Mouse (Mus musculus): ENCODE measurements around the gene 0610012G03Rik.
A peak's percentile ranks its signal among the peaks of the same experiment; 100 is the strongest.

The 0610012G03Rik gene

DNA sequence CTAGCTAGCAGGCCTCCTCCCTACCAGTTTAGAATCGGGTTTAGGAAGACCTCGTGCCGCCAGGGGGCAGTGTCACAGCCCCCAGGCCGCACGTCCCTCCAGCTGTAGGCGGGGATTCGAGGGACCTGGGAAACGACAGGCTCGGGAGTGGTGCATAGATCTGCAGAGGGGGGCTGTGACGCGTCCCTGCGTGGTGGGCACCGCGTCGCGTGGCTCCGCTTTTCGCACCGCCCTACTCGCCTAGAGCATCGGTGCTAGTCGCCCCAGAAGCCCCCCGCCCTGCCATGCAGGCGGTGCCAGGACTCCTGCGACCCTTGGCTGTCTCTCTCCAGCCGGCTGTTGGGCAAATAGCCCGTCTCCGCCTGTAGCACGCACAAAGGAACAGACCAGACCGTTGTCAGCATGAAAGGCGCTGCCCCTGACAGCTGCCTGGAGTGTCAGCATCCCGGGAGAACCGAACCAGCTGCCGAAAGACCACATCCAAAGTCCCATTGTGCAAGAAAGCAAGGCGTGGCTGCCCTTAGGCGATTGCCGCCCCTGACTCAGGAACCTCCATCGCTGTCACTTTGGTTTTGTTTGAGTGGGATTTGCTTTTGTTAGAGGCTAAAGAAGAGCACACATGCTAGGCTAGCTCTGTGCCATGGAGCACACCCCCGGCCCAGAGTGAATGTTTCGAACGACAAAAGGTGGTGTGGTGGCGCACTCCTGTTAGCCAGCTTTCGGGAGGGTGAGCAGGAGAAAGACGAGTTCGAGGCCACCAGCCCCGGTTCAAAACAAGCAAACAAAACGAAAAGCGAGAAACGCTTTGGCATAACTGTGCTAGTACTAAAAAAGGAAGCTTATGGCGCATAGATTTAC, 15.2 kb downstream of the 0610012G03Rik start:
- peak; percentile 76 for DNase-seq (ENCODE audit: low spot score)

DNA sequence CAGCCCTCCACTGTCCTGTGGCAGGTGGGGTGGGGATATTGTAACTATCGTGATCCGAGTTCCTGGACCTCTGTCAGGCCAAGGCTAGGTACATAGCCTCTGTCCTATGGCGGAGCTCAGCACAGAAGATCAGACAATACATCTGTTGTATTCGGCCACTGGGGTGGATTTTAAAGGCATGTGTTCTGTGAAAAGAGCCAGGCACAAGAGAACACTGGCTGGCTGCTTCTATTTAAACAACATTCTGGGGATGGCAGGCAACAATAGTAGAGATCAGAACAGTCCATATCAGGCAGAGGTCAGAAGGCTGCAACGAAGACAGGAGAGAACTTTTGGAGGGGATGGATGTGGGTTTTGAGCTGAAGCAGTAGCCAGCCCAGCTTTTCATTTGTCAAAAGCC, 16.0 kb downstream of the 0610012G03Rik start:
- no peak for DNase-seq (ENCODE audit: low spot score)

DNA sequence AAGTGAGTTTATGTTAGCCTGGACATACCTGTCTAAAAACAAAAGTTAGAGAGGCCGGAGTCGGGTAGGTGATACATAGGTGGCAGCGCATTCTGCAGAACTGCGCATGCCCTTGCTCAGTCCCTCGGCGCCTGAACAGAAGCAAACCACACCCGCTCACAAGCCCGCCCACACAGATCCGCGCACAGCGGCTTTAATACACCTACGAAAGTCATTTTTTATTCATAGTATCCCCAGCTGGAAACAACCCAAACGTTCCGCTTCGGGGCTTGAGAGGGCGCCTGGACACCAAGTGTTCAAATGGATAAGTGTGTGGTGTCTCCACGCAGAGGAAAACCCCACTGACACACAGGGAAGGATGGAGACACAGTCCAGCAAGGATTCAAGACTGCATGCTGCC, 17.0 kb downstream of the 0610012G03Rik start:
- DNase-seq (ENCODE audit: low spot score), result no peak

DNA sequence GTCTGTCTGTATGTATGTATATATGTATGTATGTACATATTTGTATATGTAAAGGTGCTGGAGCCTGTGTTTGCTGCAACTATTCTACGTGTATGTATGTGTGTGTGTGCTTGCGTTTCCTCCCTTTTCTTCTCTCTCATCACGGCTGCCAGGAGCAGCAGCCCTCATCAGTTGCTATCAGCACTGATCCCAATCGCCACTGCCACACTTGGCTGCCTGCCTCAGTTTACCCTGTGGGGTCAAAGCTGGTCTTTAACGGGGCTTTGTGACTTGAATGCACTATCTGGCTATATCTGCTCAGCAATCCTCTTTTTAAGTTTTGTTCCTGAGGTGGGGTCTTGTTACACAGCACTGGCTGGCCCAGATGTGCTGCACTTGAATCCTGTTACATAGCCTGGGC, 20.9 kb downstream of the 0610012G03Rik start:
- DNase-seq (ENCODE audit: low spot score), result no peak

DNA sequence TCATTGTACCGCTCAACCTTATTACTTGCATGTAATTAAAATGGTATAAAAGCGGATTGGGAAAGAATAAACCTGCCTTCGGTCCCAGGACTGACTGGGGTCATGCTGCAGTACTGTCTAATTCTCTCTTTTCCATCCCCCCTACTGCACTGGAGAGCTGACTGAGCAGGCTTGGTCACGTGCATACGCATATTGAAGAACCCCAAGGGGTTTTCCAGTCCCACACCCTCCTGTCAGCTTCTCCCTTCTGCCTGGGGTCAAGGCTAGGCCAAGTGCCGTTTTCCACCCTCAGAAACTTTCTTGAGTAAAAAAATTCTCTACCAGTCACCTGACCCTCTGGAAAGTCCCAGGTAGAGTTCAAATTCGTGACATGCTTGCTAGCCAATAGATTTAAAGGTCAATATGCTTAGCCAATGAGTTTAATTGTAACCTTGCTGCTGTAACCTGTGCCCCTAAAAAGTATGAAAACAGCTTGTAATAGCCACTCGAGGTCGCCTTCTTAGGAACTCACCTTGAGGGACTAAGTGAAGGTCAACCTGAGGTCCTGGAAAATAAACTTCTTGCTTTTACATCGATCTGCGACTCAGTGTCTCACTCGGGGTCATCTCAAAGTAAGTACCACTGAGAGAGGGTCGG, 21.6 kb downstream of the 0610012G03Rik start:
- no peak for DNase-seq (ENCODE audit: low spot score)

DNA sequence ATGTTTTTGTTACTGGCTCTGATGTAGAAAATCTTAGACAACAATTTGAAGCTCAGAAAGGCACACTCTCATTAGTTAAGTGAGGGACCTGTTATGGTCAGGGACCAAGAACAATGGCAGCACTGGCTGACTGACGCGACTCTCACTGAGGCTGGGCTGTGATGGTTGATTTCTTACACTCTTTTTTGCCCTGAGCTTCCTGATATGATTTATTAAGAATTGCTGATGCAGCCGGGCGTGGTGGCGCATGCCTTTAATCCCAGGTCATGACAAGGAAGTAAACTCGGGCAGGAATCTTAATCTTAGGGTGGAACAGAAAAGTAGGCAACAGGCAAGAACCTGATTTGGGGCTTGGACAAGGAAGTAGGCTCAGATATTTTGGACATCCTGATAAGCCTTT, 22.2 kb downstream of the 0610012G03Rik start:
- DNase-seq (ENCODE audit: low spot score), result no peak

DNA sequence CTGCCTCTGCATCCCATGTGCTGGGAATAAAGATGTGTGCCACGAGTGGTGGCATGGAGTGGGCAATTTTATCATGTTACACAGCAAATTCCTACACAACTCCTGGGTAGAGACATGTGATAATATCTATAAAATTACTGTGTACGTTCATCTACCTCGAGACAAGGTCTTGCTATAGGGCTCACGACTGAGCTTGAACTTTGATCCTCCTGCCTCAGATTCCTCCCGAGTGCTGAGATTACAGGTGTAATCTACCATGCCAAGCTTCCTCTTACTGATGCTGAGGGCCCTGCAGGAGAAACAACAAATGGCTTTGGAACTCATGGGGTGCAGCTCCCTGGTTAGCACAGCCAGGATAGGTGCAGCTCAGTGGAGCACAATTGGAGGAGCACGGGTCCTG, 23.9 kb downstream of the 0610012G03Rik start:
- DNase-seq (ENCODE audit: low spot score), result no peak

DNA sequence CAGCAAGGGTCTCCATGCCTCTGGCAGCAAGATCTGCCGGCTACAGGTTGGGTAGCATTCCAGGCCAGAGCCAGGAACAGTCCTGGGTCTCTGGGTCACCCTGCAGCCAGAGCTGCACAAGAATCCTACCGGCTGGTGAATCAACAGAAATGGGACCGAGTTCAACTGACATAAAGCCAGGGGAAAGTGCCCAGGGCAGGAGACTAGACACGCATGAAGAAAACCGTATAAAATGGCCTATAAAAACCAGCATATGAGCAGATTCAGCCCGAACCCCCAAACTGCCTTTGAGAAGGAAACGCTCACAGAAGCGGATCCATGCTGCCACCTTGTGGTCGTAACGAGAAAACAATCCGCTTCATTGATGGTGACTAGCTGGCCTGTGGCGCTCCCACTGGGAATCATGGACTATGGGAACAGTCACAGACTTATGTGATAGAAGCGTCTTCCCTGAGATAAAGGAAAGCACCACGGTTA, 30.0 kb downstream of the 0610012G03Rik start:
- peak; percentile 85 for DNase-seq (ENCODE audit: low spot score)

DNA sequence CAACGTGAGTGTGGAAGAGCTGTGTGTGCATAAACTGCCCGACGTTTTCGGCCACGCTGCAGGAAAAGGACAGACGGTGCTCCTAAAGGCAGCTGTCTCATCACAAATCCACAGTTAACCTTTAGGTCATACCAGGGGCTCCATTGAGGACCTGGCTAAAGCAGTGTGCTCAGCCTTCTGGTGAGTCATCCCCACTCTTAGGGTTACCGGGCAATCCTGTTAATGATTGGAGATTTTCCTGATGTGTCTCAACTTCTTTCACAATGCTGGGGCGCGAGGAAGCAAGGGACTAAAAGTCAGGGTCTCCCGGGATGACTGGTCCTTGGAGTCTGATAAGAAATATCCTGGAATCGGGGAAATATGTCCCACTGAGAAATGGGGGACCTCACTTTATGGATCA, 30.5 kb downstream of the 0610012G03Rik start:
- peak; percentile 87 for DNase-seq (ENCODE audit: low spot score)

DNA sequence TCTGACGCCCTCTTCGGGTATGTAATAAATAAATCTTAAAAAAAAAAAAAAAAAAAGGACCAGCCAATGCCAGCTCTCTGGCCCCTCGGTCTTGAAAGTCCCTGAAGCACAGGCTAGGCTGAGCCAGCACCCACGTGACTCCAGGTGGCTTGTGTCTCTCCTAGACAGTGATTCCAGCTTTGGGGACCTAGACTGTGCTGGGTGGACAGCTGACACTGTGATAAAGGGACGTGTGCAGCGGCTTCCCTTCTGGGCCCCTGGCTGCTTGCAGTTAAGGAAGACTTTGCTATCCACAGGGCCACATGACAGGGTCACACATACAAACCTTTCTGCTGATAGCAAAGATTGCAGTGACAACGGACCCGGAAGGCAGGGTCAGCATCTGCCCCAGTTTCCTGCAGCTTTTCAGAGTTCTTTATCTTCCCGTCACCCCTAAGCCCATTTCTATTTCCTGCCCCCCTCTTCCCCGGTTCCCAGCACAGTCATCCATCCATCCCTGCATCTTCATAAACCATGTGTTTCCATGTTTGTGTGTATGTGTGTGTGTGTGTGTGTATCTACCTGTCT, 37.9 kb downstream of the 0610012G03Rik start:
- DNase-seq (ENCODE audit: low spot score), result peak; percentile 62

DNA sequence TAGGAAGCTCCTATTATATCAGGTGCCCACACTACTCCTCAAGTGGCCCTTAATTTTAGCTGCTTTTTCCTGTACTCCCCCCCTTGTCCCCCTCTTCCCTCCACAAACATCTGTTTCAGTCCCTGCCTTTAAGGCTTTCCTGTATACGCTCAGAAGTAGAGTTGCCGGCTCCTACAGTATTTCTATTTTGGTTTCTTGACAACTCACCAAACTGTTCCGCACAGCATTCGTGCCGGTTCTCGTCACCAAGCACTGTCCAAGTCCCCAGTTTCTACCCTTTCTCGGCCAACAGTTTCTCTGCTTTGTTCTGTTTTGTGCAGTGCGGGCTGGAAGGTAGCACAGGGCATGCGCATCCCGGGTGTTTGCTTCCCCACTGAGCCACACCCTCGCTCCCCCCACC, 39.3 kb downstream of the 0610012G03Rik start:
- DNase-seq (ENCODE audit: low spot score), result no peak

DNA sequence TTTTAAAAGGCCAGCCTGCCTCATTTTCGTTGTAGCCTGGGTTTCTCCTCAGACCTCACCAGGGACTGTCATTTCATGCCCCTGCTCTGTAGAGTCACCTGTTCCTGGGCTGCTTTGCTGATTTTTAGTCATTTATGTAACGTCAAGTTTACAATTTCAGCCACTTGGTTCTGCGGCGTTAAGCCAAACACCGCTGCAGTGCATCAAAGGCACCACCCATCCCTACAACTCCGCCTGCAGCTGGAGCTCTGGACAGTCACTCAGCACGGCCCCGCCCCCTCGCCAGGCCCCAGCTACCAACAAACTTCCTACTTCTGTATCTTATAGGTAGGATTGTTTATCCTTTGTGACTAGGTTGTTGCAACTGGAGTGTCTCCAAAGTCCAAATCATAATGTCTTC, 41.4 kb downstream of the 0610012G03Rik start:
- peak; percentile 62 for DNase-seq (ENCODE audit: low spot score)

DNA sequence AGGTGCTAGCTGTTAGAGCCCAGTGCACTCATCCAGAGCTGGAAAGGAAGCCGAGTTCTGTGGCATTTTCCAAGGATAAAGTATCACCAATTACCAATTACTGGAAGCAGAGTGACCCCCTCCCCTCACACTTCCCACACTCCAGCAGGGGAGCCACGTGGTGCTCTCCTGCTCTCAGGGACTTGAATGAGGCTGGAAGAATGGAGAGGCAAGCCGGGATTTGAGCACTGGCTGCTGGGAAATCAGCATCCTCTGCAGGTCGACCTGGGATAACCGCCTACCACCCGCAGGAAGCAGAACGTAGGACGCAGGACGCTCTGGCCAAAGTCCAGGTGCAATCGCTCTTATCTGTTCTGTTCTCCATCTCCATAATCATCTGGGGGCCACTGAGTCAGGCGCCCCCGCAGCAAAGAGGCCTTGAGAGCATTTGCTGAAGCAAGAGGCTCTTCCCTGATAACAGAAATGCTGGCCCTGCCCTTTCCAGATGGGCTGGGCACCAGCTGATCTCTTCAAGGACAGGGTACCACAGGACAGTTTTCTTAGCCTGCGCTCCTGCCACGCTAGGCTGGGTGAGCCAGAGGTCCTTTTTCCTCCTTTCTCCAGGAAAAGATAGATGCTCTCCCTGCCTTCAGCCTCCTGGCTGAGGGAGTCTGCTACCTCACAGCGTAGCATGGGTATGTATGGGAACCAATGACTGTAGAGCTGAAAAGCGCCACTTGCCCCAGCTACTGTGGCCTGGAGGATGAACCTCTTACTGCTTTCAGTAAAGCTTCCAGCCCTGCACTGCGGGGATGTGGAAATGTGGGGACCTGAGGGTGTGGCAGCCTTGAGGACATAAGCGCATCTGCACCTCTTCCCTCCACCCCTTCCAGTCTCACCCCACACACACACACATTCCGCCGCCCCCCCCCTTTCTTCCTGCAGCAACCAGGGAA, 42.1 kb downstream of the 0610012G03Rik start:
- peak; percentile 67 for DNase-seq (ENCODE audit: low spot score)

DNA sequence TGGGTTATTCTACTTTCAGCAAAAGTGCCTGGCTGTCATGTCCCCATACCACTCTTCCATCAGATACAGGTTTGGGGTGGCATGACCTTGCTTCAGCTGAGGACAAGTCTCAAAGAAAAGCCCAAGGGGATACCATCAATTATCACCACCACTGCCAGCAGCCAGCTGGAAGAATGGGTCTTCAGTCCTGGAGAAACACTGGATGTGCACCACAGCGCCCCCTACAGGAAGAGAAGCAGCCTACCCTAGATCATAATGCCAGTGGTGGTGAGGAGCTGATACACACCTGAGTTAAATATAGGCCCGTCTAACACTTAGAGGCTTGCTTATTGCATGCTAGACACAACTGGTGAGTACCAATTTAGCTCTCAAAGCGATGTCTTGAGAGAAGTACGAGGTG, 43.0 kb downstream of the 0610012G03Rik start:
- DNase-seq (ENCODE audit: low spot score), result no peak

DNA sequence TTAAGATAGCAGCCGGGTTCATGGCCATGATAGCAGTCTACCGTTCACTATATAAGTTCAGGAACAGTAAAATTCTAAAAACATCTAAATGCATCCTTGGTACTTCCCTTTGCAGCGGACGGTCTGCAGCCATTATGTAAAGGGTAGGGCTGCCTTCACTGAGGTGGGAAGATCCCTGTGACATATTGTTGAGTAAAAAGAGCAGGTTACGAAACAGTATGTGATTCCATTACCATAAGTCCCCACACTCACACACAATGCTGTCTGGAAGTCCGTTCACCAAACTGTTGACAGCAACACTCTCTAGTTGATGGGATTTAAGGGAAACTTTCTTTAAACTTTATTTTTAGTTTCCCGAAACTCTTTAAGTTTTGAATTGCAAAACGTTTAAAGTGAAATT, 45.1 kb downstream of the 0610012G03Rik start:
- no peak for DNase-seq (ENCODE audit: low spot score)

DNA sequence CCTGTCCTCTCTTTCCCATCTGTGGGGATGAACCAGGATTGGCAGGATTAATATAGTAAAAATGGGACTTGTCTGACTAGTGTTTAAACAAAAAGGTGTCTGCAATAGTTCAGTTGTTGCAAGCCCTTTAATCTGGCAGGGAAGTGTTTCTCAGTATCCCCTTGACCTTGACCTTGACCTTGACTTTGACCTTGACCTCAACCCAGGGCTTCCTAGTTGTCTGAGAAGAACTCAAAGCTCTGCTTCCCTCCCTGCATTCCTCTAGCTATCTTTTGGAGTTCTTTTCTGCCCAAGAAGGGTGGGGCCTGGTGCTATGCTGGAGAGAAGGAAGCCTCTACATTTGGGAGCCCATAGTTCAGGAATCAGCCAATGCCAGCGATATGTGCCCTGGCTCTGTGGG, 46.4 kb downstream of the 0610012G03Rik start:
- DNase-seq (ENCODE audit: low spot score), result no peak

DNA sequence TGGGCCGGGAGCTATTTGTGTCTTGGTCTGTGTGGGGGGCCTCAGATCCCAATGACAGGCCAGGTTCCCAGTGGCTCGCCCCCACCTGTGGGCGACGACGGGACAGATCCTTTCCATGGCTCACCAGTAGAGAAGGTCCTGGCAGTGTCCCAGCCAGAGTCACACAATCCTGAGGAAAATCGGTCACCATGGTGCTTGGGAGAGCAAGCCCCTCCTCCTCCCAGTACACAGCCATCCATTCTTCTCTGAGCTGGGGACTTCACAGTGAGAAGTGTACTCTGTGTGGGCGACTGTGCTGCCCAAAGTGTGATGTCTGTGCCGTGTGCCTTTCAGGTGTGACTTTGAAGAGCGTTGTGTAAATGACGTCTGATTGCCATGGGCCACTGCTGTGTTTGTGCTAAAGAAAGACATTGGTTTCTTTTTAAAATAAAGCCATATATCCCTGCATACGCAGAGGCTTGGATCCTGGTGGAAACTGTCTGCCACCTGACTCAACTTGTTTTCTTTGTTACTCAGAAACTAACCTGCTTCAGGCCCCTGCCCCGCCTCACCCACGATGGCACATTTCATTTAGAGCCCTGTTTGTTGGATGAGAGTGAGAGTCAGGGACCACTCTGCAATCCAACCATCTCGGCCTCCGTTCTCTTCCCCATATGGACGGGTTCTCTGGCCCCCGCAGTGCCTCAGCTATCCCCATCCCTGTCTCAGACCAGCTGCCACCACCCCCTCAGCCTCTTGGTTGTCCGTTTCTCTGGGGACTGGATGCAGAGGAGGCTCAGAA, 49.6 kb downstream of the 0610012G03Rik start:
- no peak for DNase-seq (ENCODE audit: low spot score)

Measured in yolk sac, embryonic 10.5 days (tissue).